Mouse (Mus musculus): ENCODE data around the gene 9830107B12Rik.
"Not testable (repeated sequence)": the region's sequence is repeated elsewhere in the genome, so short reads cannot be mapped to it uniquely, and the experiment has no call there.

Gene 9830107B12Rik

DNA sequence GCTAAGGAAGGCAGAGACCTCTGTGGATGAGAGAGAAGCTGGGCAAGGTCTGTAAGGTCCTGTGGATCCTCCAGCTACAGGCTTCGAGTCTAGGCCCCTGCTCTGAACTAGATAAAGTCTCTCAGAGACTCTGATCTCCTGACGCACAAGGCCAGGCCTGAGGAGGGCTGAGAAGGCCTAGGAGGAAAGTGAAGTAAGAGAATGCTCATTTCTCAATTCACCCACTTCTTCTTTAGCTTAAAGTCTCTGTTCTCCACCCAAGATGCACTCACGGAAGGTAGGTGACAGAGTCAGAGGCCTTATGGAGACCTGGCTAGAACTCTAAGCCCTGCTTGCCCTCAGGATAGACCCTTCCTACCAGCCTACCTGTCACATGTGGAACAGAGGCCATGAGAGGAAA lies at the start of gene 9830107B12Rik:
9830107B12Rik (minus strand) TSS at position 149 of the 400 bp plus-strand sequence.
- no peak for DNase-seq

DNA sequence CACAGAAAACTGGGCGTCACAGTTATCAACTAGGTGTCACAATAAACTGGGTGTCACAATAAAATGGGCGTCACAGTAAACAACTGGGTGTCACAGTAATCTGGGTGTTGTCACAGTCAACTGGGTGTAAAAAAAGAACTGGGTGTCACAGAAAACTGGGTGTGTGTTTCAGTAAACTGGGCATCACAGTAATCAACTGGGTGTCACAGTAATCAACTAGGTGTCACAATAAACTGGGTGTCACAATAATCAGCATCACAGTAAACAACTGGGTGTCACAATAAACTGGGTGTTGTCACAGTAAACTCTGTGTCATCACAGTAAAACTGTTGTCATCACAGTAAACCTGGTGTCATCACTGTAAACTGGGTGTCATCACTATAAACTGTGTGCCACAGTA lies 46.3 kb upstream of the 9830107B12Rik start:
- no peak for DNase-seq

DNA sequence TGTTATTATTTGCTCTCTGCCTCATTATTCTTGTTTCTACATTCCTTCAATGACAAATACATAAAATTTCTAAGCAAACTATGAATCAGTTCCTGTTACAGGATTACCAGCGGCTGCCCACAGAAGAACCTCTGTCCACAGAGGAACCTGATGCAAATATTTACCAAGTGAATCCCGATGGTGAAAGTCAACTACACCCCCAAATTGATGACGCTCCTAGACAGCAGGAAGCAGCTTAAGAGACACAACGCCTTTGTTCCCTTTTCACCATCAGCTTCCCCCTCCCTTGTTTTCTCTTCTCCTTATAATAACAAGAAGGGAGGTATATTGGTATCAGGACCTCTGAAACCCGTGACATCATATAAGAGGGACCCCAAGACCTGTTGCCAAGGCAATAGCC lies 39.2 kb upstream of the 9830107B12Rik start:
- DNase-seq, result no peak

GRCm38 (mm10) chr17:48167103-48167502 lies 21.0 kb upstream of the 9830107B12Rik start, which contains the start of gene A530064D06Rik:
A530064D06Rik (minus strand) TSS chr17:48167275.
- not testable (repeated sequence) for DNase-seq

DNA sequence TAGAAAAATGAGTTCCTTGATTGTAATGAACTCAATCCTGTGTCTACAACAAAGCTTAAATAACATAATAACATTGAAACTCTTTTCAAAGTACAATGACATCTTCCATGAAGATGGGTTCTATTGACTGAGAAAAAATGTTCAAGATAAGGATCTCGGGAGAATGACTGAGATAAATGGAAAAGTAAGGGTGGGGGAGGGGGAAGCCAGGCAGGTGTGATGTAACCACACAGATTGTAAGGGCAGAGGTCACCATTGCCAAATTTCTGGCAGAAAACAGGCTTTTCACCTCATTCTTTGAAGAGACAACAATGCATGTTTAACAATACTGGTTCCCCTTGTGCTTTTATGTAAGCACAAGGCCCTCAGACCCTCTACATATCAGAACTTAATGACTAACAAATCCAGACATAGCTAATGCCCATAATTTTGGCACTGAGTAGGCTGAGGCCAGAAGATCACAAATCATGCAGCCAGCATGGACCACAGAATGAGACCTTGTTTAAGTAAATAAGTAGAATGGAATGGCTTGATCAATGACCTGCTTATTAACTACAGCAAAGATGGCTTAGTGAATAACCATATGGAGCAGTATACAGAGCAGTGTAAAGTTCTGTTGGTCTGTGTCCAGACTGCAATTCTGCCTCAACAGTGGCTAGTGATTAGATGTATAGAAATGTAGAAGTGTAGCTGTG lies 11.5 kb upstream of the 9830107B12Rik start:
- DNase-seq, result no peak

GRCm38 (mm10) chr17:48132810-48133209 lies 13.3 kb downstream of the 9830107B12Rik start:
- DNase-seq, result no peak

- no peak for DNase-seq
Measured at GRCm38 (mm10) chr17:48120456-48120855, 25.6 kb downstream of the 9830107B12Rik start.

GRCm38 (mm10) chr17:48119656-48120055 lies 26.4 kb downstream of the 9830107B12Rik start:
- peak; percentile 89 to 92 for DNase-seq

DNA sequence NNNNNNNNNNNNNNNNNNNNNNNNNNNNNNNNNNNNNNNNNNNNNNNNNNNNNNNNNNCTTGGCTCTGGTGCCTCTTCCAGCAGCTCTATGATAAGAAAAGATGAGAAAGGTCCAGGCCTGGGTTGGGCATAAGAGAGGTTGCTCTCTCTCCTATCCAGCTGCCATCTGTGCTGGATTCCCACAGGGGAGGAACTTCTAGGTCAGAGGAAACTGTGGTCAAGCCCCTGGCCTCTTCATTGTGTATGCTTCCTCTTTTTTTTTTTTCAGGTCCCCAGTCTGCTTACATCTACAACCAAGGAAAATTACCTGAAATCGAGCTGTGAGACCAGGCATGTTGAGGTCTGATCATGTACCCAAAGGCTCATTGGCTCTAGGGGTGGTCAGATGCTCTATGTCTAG lies 27.5 kb downstream of the 9830107B12Rik start:
- DNase-seq, result no peak

GRCm38 (mm10) chr17:48110547-48111287 lies 35.4 kb downstream of the 9830107B12Rik start:
- DNase-seq, result peak; percentile 58 to 69

DNA sequence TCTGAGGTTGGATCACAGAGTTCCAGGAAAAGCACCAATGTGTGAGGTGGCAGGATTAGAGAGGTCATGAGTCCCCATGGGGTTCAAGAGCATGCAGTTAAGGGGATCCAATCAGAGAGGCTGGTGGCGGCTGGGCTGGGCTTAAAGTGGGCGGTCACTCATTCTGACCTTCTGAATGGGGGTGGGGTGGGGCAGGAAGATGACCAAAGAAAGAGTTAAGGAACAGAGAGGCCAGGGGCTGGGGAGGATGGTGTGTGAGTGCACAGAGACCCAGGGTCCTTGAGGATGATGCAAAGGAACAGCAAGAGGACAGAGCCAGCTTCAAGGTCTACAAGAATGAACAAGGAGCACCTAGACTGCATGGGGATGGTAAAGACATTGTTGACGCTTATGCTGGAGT lies 37.5 kb downstream of the 9830107B12Rik start:
- DNase-seq, result no peak

DNA sequence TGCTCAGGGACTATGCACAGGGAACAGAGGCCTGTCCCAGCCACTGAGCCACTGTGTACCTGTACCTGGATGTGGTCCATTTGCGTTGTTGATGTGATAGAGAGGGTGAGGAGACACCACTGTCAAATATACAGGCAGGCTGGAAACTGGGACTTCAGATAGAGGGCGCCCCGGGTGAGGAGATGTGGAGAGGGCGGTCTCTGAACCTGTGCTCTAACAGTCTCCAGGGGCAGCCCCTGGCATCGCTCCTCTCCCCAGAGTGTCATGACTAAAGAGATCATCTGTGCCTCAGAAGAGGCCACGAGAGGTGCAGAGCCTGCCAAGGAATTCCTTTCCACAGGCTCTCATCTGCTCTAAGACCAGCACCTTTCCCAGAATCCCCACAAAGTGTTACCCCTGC lies 38.2 kb downstream of the 9830107B12Rik start:
- peak; percentile 26 to 51 for DNase-seq

DNA sequence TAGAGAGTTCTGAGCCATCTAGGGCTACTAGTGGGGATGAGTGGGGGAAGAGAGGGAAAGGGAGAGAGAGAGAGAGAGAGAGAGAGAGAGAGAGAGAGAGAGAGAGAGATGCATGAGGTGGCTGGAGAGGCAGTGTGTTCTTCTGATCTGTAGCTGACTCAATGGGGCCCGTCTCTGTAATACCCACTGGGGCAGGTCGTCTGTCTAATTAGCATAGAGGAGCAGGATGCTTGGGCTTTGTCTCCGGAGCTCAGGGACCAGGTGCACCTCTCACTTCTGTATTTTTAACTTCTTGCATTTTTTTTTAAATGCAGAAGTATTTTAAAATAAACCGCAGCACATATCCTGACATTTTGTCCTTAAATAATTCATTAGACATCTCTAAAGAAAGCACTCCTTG lies 38.7 kb downstream of the 9830107B12Rik start:
- DNase-seq, result no peak

DNA sequence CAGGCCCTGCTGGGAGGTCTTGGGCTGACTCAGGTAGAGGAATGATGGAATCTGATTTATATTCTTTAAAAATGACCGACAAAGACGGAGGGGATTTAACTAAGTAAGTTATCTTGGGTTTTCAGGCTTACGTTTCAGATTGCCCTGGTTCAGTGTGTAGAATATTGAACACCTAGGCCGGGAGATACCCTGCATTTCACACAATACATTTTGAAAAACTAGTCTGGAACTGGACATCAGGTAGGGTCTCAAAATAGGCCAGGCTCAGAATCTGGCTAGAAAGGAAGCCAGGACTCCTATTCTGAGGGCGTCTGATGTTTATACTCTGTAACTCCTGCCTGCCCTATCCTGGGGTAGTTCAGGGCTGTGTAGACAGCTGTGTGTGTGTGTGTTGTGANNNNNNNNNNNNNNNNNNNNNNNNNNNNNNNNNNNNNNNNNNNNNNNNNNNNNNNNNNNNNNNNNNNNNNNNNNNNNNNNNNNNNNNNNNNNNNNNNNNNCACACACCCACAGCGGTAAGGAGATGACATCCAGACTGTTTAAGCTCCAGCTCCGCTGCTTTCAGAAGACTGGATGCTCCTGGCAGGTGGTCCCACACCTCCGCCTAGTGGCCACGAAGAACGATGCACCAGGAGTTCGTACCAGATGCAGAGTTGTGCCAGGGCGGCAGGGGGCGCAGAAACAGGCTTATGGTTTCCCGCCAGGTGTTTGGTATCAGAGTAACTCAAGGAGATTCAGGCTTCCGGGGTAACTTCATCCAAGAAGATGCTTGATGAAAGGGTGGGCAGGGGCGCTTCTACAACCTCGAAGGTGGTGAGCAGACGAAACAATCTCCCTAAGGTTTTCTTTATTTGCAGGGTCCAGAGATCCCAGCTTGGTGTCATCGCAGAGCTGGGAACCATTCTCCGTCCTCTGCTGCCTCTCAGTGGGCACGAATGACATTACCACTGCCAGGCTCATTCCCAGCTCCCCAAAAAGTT lies 45.3 kb downstream of the 9830107B12Rik start:
- peak; percentile 93 to 94 for DNase-seq

GRCm38 (mm10) chr17:48099312-48099711 lies 46.8 kb downstream of the 9830107B12Rik start:
- DNase-seq, result no peak

- peak in 1 of 2 experiments; percentile 29 for DNase-seq
Measured at GRCm38 (mm10) chr17:48098528-48098890, 47.6 kb downstream of the 9830107B12Rik start.

GRCm38 (mm10) chr17:48097743-48098527 lies 48.1 kb downstream of the 9830107B12Rik start:
- DNase-seq, result peak in 1 of 2 experiments; percentile 23

GRCm38 (mm10) chr17:48097011-48097742 lies 48.9 kb downstream of the 9830107B12Rik start:
- DNase-seq, result peak; percentile 73 to 78

GRCm38 (mm10) chr17:48096321-48096720 lies 49.7 kb downstream of the 9830107B12Rik start:
- DNase-seq, result no peak

- DNase-seq, result peak; percentile 34 to 39
Measured at GRCm38 (mm10) chr17:48095718-48096121, 50.3 kb downstream of the 9830107B12Rik start.
